Mouse (Mus musculus) NIH3T3 (cell line): ENCODE results near the gene Pmepa1.
A peak's percentile ranks its signal among the peaks of the same experiment; 100 is the strongest.

Source experiments
- DNase-seq: peaks from one replicate; pipeline ENCODE4 v3.0.0-alpha.2; 2012; ENCODE audit warnings: low read depth

The Pmepa1 gene

DNA sequence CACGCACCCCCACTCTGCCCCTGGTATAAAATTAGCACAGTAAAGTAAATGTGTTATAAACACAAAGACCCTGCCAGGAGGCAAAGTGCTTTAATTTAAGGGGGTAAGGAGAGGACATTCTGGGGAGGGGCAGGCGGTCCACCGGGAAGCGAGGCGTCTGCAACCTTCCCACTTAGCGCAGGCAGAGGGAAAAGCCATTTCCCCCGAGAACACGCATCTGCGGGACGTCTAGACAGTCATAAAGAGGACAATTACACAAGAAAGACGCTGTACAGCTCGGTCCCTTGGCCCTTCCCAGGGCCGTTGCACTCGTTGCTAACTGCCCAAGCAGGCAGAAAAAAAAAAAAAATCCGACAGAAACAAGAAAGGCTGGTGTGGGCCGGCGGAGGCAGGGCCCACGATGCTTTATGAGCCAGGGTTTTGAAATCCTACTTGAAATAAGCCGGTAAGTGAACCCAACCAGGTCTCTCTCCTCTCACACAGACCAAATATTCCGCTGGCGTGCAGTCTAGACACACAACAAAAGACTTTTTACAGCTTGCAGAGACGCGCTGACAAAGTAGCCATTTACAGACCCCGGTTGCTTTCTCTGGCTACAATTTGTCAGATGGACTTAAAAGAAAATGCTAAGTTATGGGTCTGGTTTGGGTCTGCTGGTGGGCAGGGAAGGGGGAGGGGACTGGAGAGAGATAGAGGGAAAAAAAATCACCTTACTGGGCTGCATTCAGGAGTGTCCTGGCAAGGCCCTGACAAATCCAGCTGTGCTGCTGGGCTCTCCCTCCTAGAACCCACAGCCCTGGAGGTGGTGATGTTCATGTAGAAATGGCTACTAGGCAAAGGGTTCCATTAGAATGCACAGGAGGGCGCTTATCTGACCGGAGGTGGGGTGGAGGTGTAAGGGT lies 22.3 kb downstream of the Pmepa1 start:
- no peak for DNase-seq

- peak; percentile 49 for DNase-seq
Observed at GRCm38 (mm10) chr2:173251675-173252074, 24.7 kb downstream of the Pmepa1 start.

- no peak for DNase-seq
Observed at GRCm38 (mm10) chr2:173251133-173251532, 25.2 kb downstream of the Pmepa1 start.

DNA sequence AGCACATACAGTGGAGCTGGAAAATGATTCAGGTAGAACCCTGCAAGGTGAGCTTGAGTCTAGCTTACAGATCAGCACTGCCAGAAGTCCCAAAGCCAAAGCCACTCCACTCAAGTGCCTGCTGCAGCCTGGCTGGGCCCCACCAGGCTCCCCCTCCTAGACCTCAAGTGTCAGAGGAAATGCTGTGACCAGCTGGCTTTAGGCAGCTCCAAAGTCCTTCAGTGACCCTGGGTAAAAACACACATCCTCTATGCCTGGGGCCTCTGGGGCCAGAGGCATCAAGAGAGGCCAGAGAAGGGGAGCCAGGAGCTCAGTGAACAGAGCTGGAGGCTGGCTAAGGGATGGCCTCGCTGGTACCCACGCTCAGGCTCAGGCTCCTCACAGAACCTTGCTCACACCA lies 25.9 kb downstream of the Pmepa1 start:
- DNase-seq, result no peak

DNA sequence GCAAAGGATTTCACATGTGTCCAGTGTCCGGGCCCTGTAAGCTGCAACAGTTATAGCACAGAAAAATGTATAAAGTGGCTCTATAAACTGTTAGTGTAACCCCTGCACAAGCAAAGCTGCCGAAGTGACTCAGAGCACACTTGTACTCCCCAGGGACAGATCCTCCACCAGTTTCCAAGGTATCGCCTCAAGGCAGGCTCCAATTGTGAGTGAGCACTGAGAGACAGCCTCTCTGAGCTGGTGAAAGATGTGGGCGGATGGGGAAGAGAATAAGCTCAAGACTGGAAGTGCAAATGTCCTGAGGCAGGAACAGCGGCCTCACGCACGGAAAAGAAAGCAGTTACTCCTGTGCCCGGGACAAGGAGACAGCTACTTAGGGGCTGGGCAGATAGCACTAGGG lies 26.4 kb downstream of the Pmepa1 start:
- peak; percentile 40 for DNase-seq

DNA sequence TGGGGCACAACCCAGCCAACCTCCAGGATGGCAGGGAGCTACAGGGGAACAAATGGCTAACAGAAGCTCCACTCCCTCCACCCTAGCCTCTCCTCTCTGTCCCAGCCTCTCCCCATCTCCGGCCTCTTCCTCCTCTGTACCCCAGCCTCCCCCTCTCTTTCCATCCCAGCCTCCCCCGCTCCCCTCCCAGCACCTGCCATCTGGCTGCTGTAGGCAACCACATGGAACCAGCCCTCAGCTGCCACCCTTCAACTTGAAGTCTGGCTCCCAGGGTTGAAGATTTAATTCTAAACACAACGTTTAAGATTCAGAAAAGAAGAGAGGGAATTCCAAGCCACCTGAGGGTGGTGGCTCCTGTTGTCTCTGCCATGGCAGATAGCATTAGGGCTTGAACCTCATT lies 26.9 kb downstream of the Pmepa1 start:
- no peak for DNase-seq

DNA sequence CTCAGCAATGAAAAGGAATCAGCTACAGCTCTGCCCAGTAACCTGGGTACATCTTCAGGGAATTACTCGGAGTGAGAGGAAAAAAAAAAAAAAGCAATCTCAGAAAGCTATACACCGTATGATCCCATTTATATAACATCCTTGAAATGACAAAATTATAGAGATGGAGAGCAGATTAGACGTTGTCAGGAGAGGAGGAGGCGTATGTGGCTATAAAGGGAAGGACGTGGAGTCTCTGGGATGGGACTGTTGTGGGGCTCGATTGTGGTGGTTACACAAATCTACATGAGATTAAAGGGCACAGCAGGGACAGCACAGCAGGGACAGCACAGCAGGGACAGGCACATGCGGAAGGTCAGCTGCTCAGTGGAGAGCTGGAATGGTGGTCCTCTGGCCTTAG lies 27.5 kb downstream of the Pmepa1 start:
- DNase-seq, result no peak

DNA sequence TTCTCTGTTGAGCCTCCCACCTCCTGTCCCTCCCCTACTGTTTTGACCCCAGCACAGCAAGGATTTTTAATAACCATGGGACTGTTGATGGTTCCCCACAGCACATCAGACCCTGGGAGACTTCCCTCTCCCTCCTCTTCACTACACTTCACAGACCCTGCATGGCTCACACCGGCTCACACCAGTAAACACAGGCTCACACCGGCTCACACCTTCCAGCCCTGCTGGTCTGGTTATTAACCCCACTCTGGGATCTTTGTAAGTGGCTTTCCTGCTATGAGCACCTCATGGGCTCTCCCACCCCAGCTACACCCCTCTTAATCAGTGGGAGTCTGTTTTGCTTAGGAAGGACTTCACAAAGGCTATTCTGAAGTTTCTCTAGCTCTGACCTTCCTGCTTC lies 28.4 kb downstream of the Pmepa1 start:
- DNase-seq, result no peak

- DNase-seq, result no peak
Observed at GRCm38 (mm10) chr2:173247197-173247596, 29.1 kb downstream of the Pmepa1 start.

DNA sequence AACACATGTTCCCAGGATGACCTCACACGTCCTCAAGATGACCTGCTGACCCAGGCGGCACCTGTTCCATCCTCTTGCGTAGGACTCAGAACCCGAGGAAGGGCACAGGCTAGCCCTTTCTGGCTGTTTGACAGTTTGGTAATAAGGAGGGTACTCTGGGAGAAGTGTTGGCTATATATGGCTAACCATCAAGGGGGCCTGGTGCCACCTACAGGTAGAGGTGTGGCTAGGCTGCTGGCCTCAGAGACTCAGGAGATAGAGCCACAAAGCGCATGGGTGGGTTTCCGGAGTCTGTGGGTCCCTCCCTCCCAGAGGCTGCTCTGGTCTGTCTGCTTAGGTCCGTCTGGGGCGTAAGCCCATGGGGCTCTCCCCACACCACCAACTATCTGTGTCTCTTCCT lies 29.6 kb downstream of the Pmepa1 start:
- no peak for DNase-seq

DNA sequence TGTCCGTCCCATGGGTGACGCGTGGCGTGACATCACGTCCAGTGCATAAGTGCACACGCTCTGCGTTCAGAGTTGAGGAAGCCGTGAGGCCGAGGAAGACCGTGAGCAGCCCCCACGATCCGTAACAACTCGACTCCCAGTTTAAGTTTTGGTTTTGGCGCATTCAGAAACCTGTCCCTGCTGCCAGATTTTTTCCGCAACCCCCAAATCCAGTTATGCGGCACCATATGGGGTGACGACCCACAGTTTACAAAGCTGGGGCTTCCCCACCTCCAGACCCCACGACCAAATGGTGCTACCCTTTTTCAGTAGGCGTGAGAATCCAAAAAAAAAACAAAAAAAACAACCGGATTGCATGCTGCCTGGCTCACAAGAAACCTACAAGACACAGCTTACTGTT lies 31.1 kb downstream of the Pmepa1 start:
- no peak for DNase-seq

DNA sequence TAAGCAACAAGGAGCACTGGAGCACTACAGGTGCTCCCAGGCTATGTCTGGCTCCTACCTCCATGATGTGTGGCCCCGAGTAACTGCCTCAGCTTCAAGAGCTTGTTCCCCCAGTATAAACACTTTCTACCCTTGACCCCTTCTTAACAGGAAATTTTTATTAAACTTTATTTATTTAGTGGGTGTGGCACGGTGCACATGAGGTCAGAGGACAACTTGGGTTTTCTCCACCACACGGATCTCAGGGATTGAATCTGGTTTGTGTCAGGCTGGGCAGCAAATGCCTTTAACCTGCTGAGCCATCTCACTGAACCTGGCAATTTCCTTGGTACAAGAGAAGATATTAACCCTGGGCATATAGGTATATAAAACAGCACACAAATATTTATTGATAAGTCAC lies 32.2 kb downstream of the Pmepa1 start:
- DNase-seq, result no peak

- DNase-seq, result no peak
Observed at GRCm38 (mm10) chr2:173243616-173244015, 32.7 kb downstream of the Pmepa1 start.

- no peak for DNase-seq
Observed at GRCm38 (mm10) chr2:173242874-173243273, 33.5 kb downstream of the Pmepa1 start.

DNA sequence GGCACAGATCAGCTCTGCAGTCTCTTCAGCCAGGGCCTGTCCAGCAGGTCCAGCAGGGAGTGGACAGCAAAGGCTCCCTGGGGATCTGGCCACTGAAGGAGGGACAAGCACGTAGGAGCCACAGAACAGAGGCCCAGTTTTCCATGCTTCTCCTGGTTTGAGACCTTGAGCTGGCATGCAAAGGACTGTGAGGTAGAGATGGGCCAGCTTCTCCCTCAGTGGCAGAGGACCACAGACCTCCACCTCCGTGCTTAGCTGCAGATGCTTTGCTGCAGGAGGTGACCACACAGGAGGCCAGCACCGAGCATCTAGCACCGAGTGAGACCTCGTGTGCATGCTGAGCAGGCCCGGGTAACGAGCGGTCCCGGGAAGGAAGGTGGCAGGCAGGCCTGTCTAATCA lies 35.6 kb downstream of the Pmepa1 start:
- no peak for DNase-seq

DNA sequence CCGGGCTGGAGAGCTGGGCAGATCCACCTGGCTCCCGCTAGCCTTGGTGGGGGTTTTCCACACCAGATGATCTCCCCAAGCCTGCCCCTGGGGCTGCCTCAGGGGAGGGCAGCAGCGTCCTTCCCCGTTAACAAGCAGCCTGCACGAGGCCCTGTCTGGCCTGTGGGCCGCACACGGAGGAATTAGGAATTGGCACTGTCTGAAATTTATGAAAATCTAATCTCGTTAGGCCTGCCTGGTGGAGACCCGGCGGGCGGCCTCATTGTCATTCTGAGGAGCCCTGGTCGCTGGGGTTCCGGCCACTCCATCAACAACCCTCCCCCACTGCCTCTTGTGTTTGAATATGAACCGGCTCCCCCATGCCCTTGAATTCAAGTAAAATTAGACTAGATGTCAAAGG lies 37.8 kb downstream of the Pmepa1 start:
- no peak for DNase-seq

DNA sequence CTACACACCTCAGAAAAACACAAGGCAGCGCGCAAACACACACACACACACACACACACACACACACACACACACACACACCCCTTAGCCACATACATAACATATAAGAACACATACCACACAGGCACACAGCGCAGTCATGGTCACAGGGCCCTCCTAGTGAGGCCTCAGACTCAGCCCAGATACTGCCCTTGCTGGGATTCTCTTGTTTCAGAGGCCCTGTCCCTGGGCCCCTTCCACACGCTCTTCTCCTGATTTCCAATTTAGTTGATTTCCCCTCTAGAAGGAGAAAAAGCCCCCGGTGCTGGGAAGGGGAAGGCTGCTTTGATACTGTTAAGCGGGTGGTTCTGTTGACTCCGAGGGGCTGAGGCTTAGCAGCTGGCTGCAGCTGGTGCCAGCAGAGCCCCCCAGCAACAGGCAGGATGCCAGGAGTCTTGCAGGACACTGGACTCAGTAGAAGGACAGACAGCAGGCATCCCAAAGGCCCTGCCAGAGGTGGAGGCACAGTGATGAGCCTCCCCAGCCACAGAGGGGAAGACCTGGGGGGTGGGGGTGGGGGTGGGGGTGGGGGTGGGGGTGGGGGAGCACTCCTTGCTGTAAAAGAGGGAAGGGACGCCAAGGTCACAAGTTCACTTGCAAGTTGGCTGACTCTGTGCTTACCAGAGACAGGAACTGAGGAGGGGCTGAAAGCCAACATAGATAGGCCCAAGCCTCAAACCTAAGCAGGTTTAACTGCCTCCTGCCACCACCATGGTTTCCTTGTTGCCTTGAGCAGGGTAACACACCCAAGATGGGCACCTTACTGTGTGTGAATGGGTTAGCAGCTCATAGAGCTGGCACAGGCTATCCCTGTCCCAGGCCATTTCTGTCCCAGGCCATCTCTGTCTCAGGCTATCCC lies 40.6 kb downstream of the Pmepa1 start:
- no peak for DNase-seq

DNA sequence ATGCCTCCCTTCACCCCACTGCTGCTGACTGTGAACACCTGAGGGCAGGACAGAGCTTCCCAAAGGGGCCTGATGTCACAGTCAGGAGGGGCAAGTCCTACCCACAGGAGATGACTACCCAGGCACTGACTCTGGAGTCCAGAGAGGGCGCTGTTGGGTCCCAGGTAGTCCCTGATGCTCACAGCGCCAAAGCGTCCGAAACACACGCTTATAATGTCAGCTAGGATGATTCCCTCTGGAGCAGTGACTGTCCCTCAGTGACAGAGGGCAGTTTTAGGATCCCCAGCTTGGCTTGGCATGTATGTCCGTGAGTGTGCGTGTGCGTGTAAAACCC lies 43.6 kb downstream of the Pmepa1 start:
- DNase-seq, result no peak

DNA sequence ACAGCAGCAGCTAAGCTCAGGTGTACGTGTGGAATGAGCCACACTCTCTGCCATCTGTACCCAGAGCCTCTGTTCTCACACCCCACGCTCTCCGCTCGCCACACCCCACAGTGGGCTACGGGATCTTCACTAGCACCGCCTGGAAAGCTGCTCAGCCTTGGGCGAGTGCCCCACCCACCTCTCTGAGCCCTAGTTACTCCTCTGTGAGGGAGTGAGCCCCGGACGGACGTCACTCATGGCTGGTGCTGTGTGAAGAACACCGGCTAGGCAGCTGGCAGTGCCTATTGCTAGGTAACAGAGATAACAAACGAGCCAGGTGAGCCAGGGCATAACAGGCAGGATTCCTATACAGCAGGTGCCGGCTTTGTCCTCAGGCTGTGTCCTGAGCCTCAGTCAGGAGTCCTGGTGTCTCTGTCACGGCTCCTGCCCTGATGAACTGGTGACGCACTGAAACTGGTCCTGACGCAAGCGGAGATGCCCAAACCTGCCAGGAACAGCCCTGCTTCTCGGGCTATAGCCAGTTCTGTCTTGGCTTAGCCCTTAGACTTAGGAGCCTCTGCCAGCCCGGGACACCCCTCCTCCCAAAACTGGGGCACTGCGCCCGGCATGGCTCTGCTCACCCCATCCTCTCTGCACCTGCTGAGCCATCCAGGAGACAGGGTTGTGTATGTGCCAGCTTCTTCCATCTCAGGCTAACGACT lies 44.1 kb downstream of the Pmepa1 start:
- DNase-seq, result no peak

DNA sequence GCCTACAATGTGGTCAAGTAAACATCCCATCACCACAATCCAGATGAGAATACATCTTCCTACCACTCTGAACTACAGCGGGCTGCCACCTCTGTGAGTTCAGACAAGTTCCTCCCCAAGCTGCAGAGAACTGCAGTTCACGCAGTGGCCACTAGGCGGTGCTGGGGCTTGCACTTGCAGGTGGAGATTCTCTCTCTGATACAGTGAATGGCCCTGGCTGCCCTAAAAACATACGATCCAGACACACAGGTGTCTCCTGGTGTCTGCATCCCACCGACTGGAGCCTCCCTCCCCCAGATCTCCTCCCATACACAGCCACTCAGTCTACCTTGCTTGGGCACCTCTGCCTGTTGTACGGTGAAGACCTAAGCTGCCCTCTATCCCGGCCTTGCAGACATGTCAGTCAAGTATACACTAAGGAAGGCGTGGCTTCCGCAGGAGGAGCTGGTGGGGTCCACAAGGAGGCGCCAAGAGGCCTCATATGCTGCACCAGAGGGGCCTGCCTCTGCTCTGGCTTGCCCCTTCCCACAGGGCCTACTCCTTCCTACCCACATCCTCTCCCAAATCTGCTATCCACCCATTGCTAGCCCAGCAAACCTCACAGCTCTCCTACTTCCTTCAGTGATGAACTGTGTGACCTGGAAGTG lies 46.6 kb downstream of the Pmepa1 start:
- DNase-seq, result peak; percentile 93

DNA sequence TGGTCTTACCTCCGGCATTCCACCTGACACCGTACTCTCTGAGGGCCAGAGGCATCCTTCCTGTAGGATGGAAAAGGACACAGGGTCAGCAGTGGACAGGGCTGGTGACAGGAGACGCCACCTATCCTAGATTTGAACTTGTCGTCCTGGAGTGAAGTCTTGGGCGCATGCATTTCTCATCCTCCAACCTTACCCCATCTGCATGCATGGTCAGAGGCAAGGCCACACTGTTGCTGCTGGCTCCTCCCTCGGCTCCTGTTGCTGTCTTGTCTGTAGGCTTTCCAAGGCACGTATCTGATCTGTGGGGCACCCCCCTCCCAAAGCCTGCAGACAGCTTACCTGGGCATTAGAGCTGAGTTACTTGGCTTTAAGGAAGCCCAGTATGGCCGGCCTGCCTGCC lies 47.8 kb downstream of the Pmepa1 start:
- no peak for DNase-seq

DNA sequence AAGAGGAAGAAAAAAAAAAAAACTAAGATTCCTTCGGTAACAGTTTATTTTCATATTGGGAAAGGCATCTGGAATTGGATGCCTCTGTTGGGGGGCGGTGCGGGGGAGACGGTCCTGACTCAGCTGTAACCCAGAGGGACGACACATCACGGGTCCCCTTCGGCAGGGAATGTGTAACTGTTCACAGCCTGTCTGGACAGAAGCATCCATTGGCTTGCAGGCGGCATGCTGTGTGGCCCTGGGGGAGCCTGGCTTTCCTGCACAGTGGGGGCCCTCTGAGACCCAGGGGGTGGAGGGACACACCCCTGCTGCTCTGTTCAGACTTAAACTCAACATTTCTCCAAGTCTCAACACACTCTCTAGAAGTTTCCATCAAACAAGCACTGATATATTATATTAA lies 49.5 kb downstream of the Pmepa1 start:
- DNase-seq, result no peak
